Mouse (Mus musculus) myocyte (in vitro differentiated cells): ENCODE measurements around the gene Gypa.

Source experiments
- CEBPB ChIP-seq: IDR thresholded peaks from 2 replicates; pipeline ENCODE4 v1.6.1; 2011; ENCODE audit warnings: mild to moderate bottlenecking, moderate library complexity; ENCODE audit not compliant: poor library complexity, insufficient read depth, severe bottlenecking
- E2F4 ChIP-seq: IDR thresholded peaks from one replicate; pipeline ENCODE4 v1.6.1; 2011; ENCODE audit warnings: mild to moderate bottlenecking, control low read depth, moderate library complexity; ENCODE audit not compliant: insufficient read depth
- MAX ChIP-seq: IDR thresholded peaks from one replicate; pipeline ENCODE4 v1.6.1; 2011; ENCODE audit warnings: low read depth, mild to moderate bottlenecking, control low read depth
- MYOD1 ChIP-seq, 3 experiments: IDR thresholded peaks; one replicate each; pipeline ENCODE4 v1.6.1; 2011; ENCODE audit warnings: control low read depth in 2 of 3, low read depth in 2 of 3, mild to moderate bottlenecking in 2 of 3, moderate library complexity in 1 of 3; ENCODE audit not compliant: insufficient read length in 2 of 3, control insufficient read depth in 1 of 3
- MYOG ChIP-seq, 3 experiments: IDR thresholded peaks; one replicate each; pipeline ENCODE4 v1.6.1; 2011; ENCODE audit warnings: control low read depth in 2 of 3, low read depth in 2 of 3, mild to moderate bottlenecking in 2 of 3; ENCODE audit not compliant: insufficient read length in 2 of 3, control insufficient read depth in 1 of 3, insufficient read depth in 1 of 3
- POLR2A ChIP-seq: IDR thresholded peaks from one replicate; pipeline ENCODE4 v1.6.1; 2011; ENCODE audit warnings: low read depth, mild to moderate bottlenecking, control low read depth, moderate library complexity; ENCODE audit not compliant: insufficient read length
- POLR2AphosphoS2 ChIP-seq: IDR thresholded peaks from one replicate; pipeline ENCODE4 v1.6.1; 2011; ENCODE audit warnings: low read depth, control low read depth; ENCODE audit not compliant: insufficient read length
- REST ChIP-seq: IDR thresholded peaks from one replicate; pipeline ENCODE4 v1.6.1; 2011; ENCODE audit warnings: mild to moderate bottlenecking, control low read depth, moderate library complexity; ENCODE audit not compliant: insufficient read depth, insufficient read length
- SRF ChIP-seq: IDR thresholded peaks from one replicate; pipeline ENCODE4 v1.6.1; 2011; ENCODE audit warnings: low read depth; ENCODE audit not compliant: control insufficient read depth, insufficient read length
- TCF12 ChIP-seq: IDR thresholded peaks from one replicate; pipeline ENCODE4 v1.6.1; 2011; ENCODE audit warnings: mild to moderate bottlenecking, control low read depth; ENCODE audit not compliant: poor library complexity, insufficient read depth, severe bottlenecking
- TCF3 ChIP-seq: IDR thresholded peaks from one replicate; pipeline ENCODE4 v1.6.1; 2011; ENCODE audit warnings: low read depth, control low read depth; ENCODE audit not compliant: insufficient read length
- USF1 ChIP-seq: IDR thresholded peaks from one replicate; pipeline ENCODE4 v1.6.1; 2011; ENCODE audit warnings: low read depth, mild to moderate bottlenecking, control low read depth, moderate library complexity

GRCm38 (mm10) chr8:80497323-80497722 is 3.7 kb downstream of the Gypa start:
- TF ChIP-seq POLR2A (no peak), POLR2AphosphoS2 (no peak), REST (no peak), TCF12 (no peak), MYOD1 (IDR thresholded peaks at IDR 0.05; ENCODE audit: control insufficient read depth in 1 of 3, insufficient read length in 2 of 3, low read depth in 2 of 3) (no peak), TCF3 (no peak), E2F4 (no peak), MYOG (IDR thresholded peaks at IDR 0.05; ENCODE audit: control insufficient read depth in 1 of 3, insufficient read depth in 1 of 3, insufficient read length in 2 of 3, low read depth in 2 of 3) (no peak), USF1 (no peak), MAX (no peak), CEBPB (no peak), SRF (no peak)
